In genomic region chr2:128709264-128709663, GRCm38 (mm10) we compare ENCODE assay signal across 11 mouse cellular contexts. TPM values are rescaled to one million over a fixed set of nuclear protein-coding genes. Genes with fewer than 3 reads are reported as not detected.
DNase-seq lines count a peak whose midpoint lies in the region; ATAC-seq lines count a peak whose summit lies in the region.
"Had no signal": no experiment of that assay in that cellular context is flagged by ENCODE, and none has a peak within 500 bp of the region (broad histone marks: within the 10 kb centered on the region; RNA-seq: fewer than 3 reads in every experiment).

No protein-coding gene starts in this region.

- peak; percentile 17 for DNase-seq in embryo, embryonic 10.5 days (ENCODE audit: low spot score)
- no peak for DNase-seq in embryo, embryonic 9.5 days (ENCODE audit: extremely low spot score)
- DNase-seq in left cerebral cortex, adult 11 months (ENCODE audit: low spot score) = peak; percentile 28
- DNase-seq in left cerebral cortex, adult 18-20 months (ENCODE audit: low spot score in 2 of 2) = no peak
- DNase-seq in left cerebral cortex, postnatal 25 days (ENCODE audit: low spot score in 2 of 2) = peak; percentile 16 to 53
- no peak for DNase-seq in gastrocnemius, adult 8-10 months (ENCODE audit: low spot score in 2 of 2)
- DNase-seq: gastrocnemius, postnatal 10 days; kidney, adult 11 months; lung, embryonic 14.5 days had no signal

- H3K4me2 ChIP-seq in embryonic facial prominence, embryonic 13.5 days = peak overlapping the region; percentile 2; the same call in 1 of the 2 replicates
- no peak overlapping the region for H3K4me2 ChIP-seq in heart, embryonic 11.5 days
- H3K4me2 ChIP-seq: lung, embryonic 14.5 days had no signal

- ATAC-seq in embryonic facial prominence, embryonic 13.5 days (ENCODE audit: insufficient number of reproducible peaks, insufficient read depth, low FRiP score, low TSS enrichment, low read depth) = no peak
- no peak for ATAC-seq in heart, embryonic 11.5 days (replicated peaks; ENCODE audit: insufficient number of reproducible peaks, low FRiP score, low TSS enrichment)

- H3K27me3 ChIP-seq in embryonic facial prominence, embryonic 13.5 days = no peaks in the 10 kb centered on the region
- no peaks in the 10 kb centered on the region for H3K27me3 ChIP-seq in heart, embryonic 11.5 days (ENCODE audit: control insufficient read depth, insufficient read depth, low read length)

- peaks cover 15% of the 10 kb centered on the region for H3K36me3 ChIP-seq in embryonic facial prominence, embryonic 13.5 days
- no peaks in the 10 kb centered on the region for H3K36me3 ChIP-seq in heart, embryonic 11.5 days (ENCODE audit: control insufficient read depth, insufficient read depth, low read length)

- no peak overlapping the region for H3K4me3 ChIP-seq in embryonic facial prominence, embryonic 13.5 days
- no peak overlapping the region for H3K4me3 ChIP-seq in heart, embryonic 11.5 days (ENCODE audit: low read depth, low read length)

- no peak overlapping the region for H3K9ac ChIP-seq in embryonic facial prominence, embryonic 13.5 days
- H3K9ac ChIP-seq in heart, embryonic 11.5 days (ENCODE audit: low read depth, low read length) = no peak overlapping the region
- H3K9ac ChIP-seq: lung, embryonic 14.5 days had no signal

- intact Hi-C loops in left cerebral cortex, postnatal 25 days (cut with DNase I) = no loop called here

- WGBS in embryonic facial prominence, embryonic 13.5 days = 16% methylated on average over 6 of the region's 6 CpGs
- 35% methylated on average over 6 of the region's 6 CpGs for WGBS in heart, embryonic 11.5 days (ENCODE audit: insufficient replicate concordance)

- no peaks in the 10 kb centered on the region for H3K9me3 ChIP-seq in embryonic facial prominence, embryonic 13.5 days
- no peaks in the 10 kb centered on the region for H3K9me3 ChIP-seq in heart, embryonic 11.5 days (replicated peaks; ENCODE audit: control insufficient read depth, low read length)

- peak overlapping the region; percentile 55 for H3K27ac ChIP-seq in embryonic facial prominence, embryonic 13.5 days
- H3K27ac ChIP-seq in heart, embryonic 11.5 days (ENCODE audit: low read depth, low read length) = no peak overlapping the region

- peaks cover 51% of the 10 kb centered on the region for H3K4me1 ChIP-seq in embryonic facial prominence, embryonic 13.5 days
- H3K4me1 ChIP-seq in heart, embryonic 11.5 days (ENCODE audit: control insufficient read depth, insufficient read depth, low read length) = peaks cover 6% of the 10 kb centered on the region; the same call in 1 of the 2 replicates

RNA-seq across cellular contexts. Expression of gene Mertk, which starts 10.5 kb away (rescaled TPM):
- 10 to 100 TPM; 23.2 to 26.4 TPM for total RNA-seq in left cerebral cortex, adult 18-20 months (2021)
- polyA plus RNA-seq in embryonic facial prominence, embryonic 13.5 days (2015; fragmentation: Nextera tagmentation; extraction: Ambion mirVana) = 12.1 and 15.4 TPM in 2 replicates
- total RNA-seq in left cerebral cortex, postnatal 25 days (2021) = 10 to 100 TPM; 32.3 to 36.8 TPM
- total RNA-seq in gastrocnemius, adult 8-10 months (2022) = 1 to 10 TPM in 3 of 4 experiments, under 1 TPM in 1; 0.97 to 1.7 (median 1.3) TPM
- polyA plus RNA-seq in heart, embryonic 11.5 days (2014; fragmentation: Nextera tagmentation; extraction: Ambion mirVana) = 3.9 and 4.1 TPM in 2 replicates

RNA-seq across cellular contexts. Expression of gene Anapc1, which starts 22.1 kb away (rescaled TPM):
- total RNA-seq in left cerebral cortex, adult 18-20 months (2021) = 10 to 100 TPM; 54.6 to 57.0 TPM
- polyA plus RNA-seq in embryonic facial prominence, embryonic 13.5 days (2015; fragmentation: Nextera tagmentation; extraction: Ambion mirVana) = 65.4 and 72.5 TPM in 2 replicates
- 10 to 100 TPM; 59.3 to 67.9 TPM for total RNA-seq in left cerebral cortex, postnatal 25 days (2021)
- total RNA-seq in gastrocnemius, adult 8-10 months (2022) = 10 to 100 TPM; 29.7 to 31.8 (median 30.3) TPM
- 62.6 and 65.1 TPM in 2 replicates for polyA plus RNA-seq in heart, embryonic 11.5 days (2014; fragmentation: Nextera tagmentation; extraction: Ambion mirVana)

Comparison
In these comparisons a context has a peak if more than half of its experiments do, and no peak if none do; other contexts are left out.
1. DNase-seq: peak in embryo, embryonic 10.5 days (single experiment), left cerebral cortex, adult 11 months (single experiment) and left cerebral cortex, postnatal 25 days (2 of 2); none in embryo, embryonic 9.5 days (single experiment), left cerebral cortex, adult 18-20 months (0 of 2) and gastrocnemius, adult 8-10 months (0 of 2).
2. RNA of gene Mertk, which starts 10.5 kb away (total RNA-seq): 32.3 to 36.8 TPM in left cerebral cortex, postnatal 25 days and 23.2 to 26.4 TPM in left cerebral cortex, adult 18-20 months; 0.97 to 1.7 TPM in gastrocnemius, adult 8-10 months; every median in the first group is over 4 times any median in the second.